Mouse (Mus musculus): Measurements from ENCODE around the gene Faah. TPM values are rescaled to one million over a fixed set of nuclear protein-coding genes. Genes with fewer than 3 reads are reported as not detected.

Gene Faah
- polyA plus RNA-seq, 1 experiment from 2014 or later: 1.2 TPM

DNA sequence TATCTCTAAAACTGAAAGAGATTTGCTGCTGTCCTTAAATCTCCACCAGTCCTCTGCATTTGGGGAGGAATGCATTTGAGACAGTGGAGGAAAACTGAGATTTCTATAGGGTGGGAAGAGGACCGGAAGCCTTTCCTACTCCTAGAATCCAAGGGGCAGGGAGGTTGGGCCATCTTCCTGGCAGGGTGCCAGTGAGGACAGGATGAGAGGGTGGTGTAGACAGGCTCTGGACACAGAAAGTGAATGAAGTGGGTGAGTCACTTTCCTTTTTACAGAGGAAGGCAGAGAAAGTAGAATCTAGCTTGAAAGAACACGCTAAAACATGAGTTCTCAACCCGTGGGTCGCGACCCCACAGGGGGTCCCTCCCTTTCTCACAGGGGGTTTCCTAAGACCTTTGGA, 53.3 kb downstream of the Faah start:
- no peak overlapping the region for H3K4me2 ChIP-seq (ENCODE audit: low read depth, low read length, severe bottlenecking)
- DNase-seq (ENCODE audit: low spot score) (no peak), ATAC-seq (replicated peaks; ENCODE audit: low FRiP score) (no peak)
- 5% methylated on average over 5 of the region's 5 CpGs for WGBS
- peaks cover 12% of the 10 kb centered on the region for H3K4me1 ChIP-seq (replicated peaks; ENCODE audit: control insufficient read depth, insufficient read depth, low read length)
- no peaks in the 10 kb centered on the region for H3K36me3 ChIP-seq (ENCODE audit: control insufficient read depth, insufficient read depth, low read length)
- H3K9ac ChIP-seq (ENCODE audit: low read length): no peak overlapping the region
- H3K4me3 ChIP-seq (ENCODE audit: low read depth, low read length): no peak overlapping the region
- H3K9me3 ChIP-seq (ENCODE audit: control insufficient read depth, low read length): no peaks in the 10 kb centered on the region
- H3K27ac ChIP-seq (ENCODE audit: low read depth, low read length): no peak overlapping the region
- peaks cover 88% of the 10 kb centered on the region for H3K27me3 ChIP-seq (ENCODE audit: control insufficient read depth, insufficient read depth, low read length)

DNA sequence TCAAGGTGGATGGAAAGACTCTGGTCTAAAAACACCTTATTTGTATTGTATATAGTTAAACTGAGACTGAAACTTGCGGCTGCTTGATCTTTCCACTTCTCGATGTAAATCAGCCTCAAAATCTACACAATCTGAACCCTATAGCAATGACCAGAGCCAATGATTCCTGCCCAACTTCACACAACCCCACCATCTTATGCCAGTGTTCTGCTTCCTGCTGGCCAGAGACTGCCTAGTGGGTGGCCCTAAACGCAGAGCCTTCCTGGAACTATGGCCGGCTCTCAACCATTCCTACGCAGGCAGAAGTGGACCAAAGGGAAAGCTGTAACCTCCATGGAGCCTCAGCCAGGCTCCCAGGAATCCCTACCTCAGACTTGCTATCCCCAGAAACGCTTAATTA, 54.0 kb downstream of the Faah start:
- H3K36me3 ChIP-seq (ENCODE audit: control insufficient read depth, insufficient read depth, low read length): no peaks in the 10 kb centered on the region
- H3K27ac ChIP-seq (ENCODE audit: low read depth, low read length): no peak overlapping the region
- H3K4me3 ChIP-seq (ENCODE audit: low read depth, low read length): no peak overlapping the region
- peaks cover 12% of the 10 kb centered on the region for H3K4me1 ChIP-seq (replicated peaks; ENCODE audit: control insufficient read depth, insufficient read depth, low read length)
- WGBS: 3% methylated on average over 6 of the region's 6 CpGs
- no peaks in the 10 kb centered on the region for H3K9me3 ChIP-seq (ENCODE audit: control insufficient read depth, low read length)
- ATAC-seq (replicated peaks; ENCODE audit: low FRiP score) (no peak), DNase-seq (ENCODE audit: low spot score) (no peak)
- H3K27me3 ChIP-seq (ENCODE audit: control insufficient read depth, insufficient read depth, low read length): peaks cover 86% of the 10 kb centered on the region
- H3K9ac ChIP-seq (ENCODE audit: low read length): no peak overlapping the region
- H3K4me2 ChIP-seq (ENCODE audit: low read depth, low read length, severe bottlenecking): no peak overlapping the region

DNA sequence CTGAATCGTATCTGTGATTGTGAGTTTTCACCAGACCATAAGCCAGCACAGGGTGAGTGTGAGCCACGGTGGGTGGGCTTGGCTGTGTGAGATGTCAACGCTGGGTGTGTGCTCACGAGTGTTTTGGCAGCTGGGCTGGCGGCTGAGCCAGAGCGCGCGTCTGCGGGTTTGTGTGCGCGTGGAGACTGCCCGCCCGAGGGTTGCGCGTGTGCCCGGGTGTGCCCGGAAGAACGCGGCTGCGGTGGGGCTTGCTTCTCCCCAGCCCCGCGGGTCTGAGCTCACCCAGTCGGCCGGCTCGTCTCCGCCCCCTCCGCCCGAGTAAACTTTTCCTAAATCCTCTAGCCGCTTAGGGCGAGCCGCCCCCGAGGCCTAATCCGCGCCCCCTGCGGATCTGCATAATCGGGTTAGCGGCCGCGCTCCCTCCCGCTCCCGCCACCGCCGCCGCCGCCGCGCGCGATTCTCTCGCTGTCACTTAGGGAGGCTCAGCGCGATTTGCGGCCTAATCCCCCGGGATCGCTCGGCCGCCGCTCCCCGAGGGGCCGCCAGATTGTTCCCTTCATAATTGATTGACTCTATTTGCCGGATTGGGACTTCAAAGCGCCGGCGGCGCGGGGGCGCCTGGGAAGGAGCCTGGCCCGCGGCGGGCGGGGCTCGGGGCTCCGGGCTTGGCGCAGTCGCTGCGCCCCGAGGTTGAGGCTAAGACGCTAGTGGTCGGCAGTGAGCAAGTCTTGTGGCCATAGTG, 54.9 kb downstream of the Faah start:
- Histone ChIP-seq H3K9me3 (ENCODE audit: control insufficient read depth, low read length) (no peaks in the 10 kb centered on the region), H3K4me2 (ENCODE audit: low read depth, low read length, severe bottlenecking) (peak overlapping the region; percentile 71), H3K36me3 (ENCODE audit: control insufficient read depth, insufficient read depth, low read length) (no peaks in the 10 kb centered on the region), H3K4me1 (replicated peaks; ENCODE audit: control insufficient read depth, insufficient read depth, low read length) (peaks cover 12% of the 10 kb centered on the region), H3K4me3 (ENCODE audit: low read depth, low read length) (peak overlapping the region; percentile 27), H3K9ac (ENCODE audit: low read length) (peak overlapping the region; percentile 35; the same call in 1 of the 2 replicates), H3K27me3 (ENCODE audit: control insufficient read depth, insufficient read depth, low read length) (peaks cover 83% of the 10 kb centered on the region), H3K27ac (ENCODE audit: low read depth, low read length) (no peak overlapping the region)
- ATAC-seq (replicated peaks; ENCODE audit: low FRiP score) (peak; percentile 84), DNase-seq (ENCODE audit: low spot score) (peak; percentile 92)
- under 1% methylated on average over 77 of the region's 79 CpGs for WGBS

DNA sequence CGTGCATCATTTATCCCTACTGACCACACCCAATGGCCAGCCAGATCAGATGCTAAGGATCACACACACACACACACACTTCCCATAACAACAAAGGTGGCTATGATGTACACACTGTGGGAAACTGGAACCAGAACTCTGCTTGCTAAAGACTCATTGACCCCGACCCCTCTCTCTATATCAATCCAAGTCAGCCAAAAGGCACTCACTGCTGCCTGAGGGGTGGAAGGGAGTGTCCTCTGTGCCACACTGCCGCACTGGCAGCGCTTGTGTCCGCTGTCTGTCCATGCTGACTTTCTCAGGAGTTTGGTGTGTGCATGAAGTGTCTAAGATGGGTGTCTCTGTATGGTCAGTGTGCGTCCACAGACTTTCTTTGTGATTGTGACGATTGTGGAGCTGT, 55.7 kb downstream of the Faah start:
- H3K4me1 ChIP-seq (replicated peaks; ENCODE audit: control insufficient read depth, insufficient read depth, low read length): peaks cover 12% of the 10 kb centered on the region
- no peaks in the 10 kb centered on the region for H3K36me3 ChIP-seq (ENCODE audit: control insufficient read depth, insufficient read depth, low read length)
- no peak overlapping the region for H3K9ac ChIP-seq (ENCODE audit: low read length)
- no peak overlapping the region for H3K4me3 ChIP-seq (ENCODE audit: low read depth, low read length)
- H3K27ac ChIP-seq (ENCODE audit: low read depth, low read length): no peak overlapping the region
- peak; percentile 13; the same call in 1 of the 2 replicates for ATAC-seq (replicated peaks; ENCODE audit: low FRiP score)
- no peak for DNase-seq (ENCODE audit: low spot score)
- WGBS: 5% methylated on average over 7 of the region's 7 CpGs
- no peaks in the 10 kb centered on the region for H3K9me3 ChIP-seq (ENCODE audit: control insufficient read depth, low read length)
- no peak overlapping the region; the same call in 1 of the 2 replicates for H3K4me2 ChIP-seq (ENCODE audit: low read depth, low read length, severe bottlenecking)
- peaks cover 83% of the 10 kb centered on the region for H3K27me3 ChIP-seq (ENCODE audit: control insufficient read depth, insufficient read depth, low read length)

DNA sequence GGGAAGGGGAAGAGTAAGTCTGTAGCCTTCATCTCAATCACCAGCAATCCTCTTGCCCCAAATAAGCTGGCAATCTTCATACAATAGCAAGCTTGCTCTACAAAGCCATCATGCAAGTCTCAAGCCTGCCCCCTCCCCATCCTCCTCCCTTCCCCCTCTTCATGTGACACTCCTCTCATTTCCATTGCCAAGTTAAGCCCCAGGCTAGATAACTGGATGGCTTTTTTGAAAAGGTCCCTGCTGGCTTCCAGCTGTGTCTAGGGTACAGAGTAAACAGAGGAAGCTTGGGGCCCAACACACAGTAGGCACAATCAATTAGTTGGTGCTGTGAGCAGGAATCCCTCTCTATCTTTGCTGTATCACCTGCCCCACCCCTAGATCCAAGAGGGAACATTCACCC, 58.2 kb downstream of the Faah start:
- H3K9ac ChIP-seq (ENCODE audit: low read length): no peak overlapping the region
- no peaks in the 10 kb centered on the region for H3K9me3 ChIP-seq (ENCODE audit: control insufficient read depth, low read length)
- no peak overlapping the region for H3K4me2 ChIP-seq (ENCODE audit: low read depth, low read length, severe bottlenecking)
- H3K4me1 ChIP-seq (replicated peaks; ENCODE audit: control insufficient read depth, insufficient read depth, low read length): peaks cover 16% of the 10 kb centered on the region
- no peaks in the 10 kb centered on the region for H3K36me3 ChIP-seq (ENCODE audit: control insufficient read depth, insufficient read depth, low read length)
- H3K27ac ChIP-seq (ENCODE audit: low read depth, low read length): no peak overlapping the region
- H3K4me3 ChIP-seq (ENCODE audit: low read depth, low read length): no peak overlapping the region
- no peak for ATAC-seq (replicated peaks; ENCODE audit: low FRiP score)
- H3K27me3 ChIP-seq (ENCODE audit: control insufficient read depth, insufficient read depth, low read length): peaks cover 82% of the 10 kb centered on the region
- DNase-seq (ENCODE audit: low spot score): no peak

DNA sequence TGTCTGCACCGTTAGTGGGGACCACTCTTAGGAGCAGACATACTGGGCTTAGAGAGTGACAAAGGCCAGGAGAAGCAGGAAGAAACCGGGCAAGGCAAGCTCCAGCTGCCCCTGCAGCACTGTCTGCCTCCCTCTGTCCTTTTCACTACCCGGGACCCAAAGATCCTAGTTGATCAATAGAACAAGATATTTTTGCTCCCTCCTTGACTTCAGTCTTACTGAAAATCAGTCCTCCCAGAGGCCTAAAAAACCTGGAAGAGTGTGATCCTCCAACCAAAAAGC, 62.3 kb downstream of the Faah start:
- 3% methylated on average over 3 of the region's 3 CpGs for WGBS
- Histone ChIP-seq H3K36me3 (ENCODE audit: control insufficient read depth, insufficient read depth, low read length) (no peaks in the 10 kb centered on the region), H3K4me3 (ENCODE audit: low read depth, low read length) (no peak overlapping the region), H3K9ac (ENCODE audit: low read length) (no peak overlapping the region), H3K27ac (ENCODE audit: low read depth, low read length) (no peak overlapping the region), H3K4me2 (ENCODE audit: low read depth, low read length, severe bottlenecking) (peak overlapping the region; percentile 26; the same call in 1 of the 2 replicates), H3K4me1 (replicated peaks; ENCODE audit: control insufficient read depth, insufficient read depth, low read length) (peaks cover 5% of the 10 kb centered on the region; the same call in 1 of the 2 replicates), H3K9me3 (ENCODE audit: control insufficient read depth, low read length) (no peaks in the 10 kb centered on the region), H3K27me3 (ENCODE audit: control insufficient read depth, insufficient read depth, low read length) (peaks cover 88% of the 10 kb centered on the region)
- DNase-seq (ENCODE audit: low spot score) (no peak), ATAC-seq (replicated peaks; ENCODE audit: low FRiP score) (no peak)

DNA sequence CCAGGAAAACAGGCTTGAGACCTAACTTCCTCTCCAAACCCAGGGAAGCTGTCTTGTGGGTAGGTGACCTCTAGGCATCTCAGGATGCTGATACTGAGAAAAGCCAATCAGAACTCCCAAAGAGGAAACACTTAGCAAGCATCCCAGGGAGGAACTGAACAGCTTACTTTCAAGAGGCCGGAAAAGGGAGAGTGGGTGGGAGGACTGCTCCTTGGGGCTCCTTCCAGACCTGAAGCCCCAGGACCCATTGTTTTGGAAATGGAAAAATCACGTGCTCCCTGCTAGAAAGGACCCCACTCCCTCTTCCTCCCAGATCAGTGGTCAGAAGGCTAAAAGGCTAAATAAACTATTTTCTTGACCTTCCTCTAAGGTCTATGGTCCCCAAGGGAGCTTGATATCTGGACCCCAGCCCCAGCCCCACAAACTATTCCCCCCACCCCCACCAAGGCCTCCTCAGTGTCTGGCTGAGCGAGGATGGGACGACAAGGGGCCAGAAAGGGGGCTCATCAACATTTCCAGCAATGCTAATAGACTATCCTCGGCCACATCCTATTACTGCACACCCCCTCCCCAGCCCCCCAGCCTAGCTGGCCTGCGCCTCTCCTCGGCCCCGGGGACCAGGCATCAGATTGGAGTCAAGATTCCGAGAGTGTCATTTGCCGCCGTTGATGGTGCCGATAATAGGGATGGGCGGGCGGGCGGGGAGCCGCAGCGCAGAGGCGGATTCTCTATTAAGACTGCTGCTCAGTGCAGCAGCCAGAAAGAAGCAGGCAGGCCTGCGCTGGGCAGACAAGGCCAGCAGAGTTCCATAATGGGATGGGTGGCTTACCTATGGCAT, 62.9 kb downstream of the Faah start:
- DNase-seq (ENCODE audit: low spot score): no peak
- peak; percentile 31; the same call in 1 of the 2 replicates for ATAC-seq (replicated peaks; ENCODE audit: low FRiP score)
- Histone ChIP-seq H3K27ac (ENCODE audit: low read depth, low read length) (no peak overlapping the region), H3K27me3 (ENCODE audit: control insufficient read depth, insufficient read depth, low read length) (peaks cover 88% of the 10 kb centered on the region), H3K9me3 (ENCODE audit: control insufficient read depth, low read length) (no peaks in the 10 kb centered on the region), H3K4me1 (replicated peaks; ENCODE audit: control insufficient read depth, insufficient read depth, low read length) (peaks cover 5% of the 10 kb centered on the region; the same call in 1 of the 2 replicates), H3K9ac (ENCODE audit: low read length) (no peak overlapping the region), H3K36me3 (ENCODE audit: control insufficient read depth, insufficient read depth, low read length) (no peaks in the 10 kb centered on the region), H3K4me2 (ENCODE audit: low read depth, low read length, severe bottlenecking) (peak overlapping the region; percentile 26), H3K4me3 (ENCODE audit: low read depth, low read length) (no peak overlapping the region)
- WGBS: 2% methylated on average over 19 of the region's 19 CpGs

DNA sequence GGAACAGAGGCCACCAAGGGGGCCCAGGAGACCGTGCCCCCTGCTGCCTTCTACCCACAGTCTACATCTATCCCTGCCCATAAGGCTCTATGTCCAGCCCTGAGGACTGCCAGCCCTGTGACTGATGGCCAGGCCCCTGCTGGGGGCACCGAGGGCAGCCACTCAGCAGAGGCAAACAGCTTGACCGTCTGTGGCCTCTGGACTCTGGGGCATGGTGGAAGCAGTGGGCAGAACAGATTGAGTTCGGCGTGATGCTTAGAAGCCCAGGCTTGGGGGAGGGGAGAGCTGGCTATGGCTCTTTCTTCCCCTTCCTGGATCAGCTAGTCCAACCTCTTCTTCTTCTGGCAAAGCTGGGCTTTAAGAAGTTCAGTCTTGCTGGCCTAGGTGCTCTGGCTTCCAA, 64.2 kb downstream of the Faah start:
- WGBS: 38% methylated on average over 5 of the region's 5 CpGs
- H3K36me3 ChIP-seq (ENCODE audit: control insufficient read depth, insufficient read depth, low read length): no peaks in the 10 kb centered on the region
- no peak overlapping the region for H3K27ac ChIP-seq (ENCODE audit: low read depth, low read length)
- DNase-seq (ENCODE audit: low spot score) (no peak), ATAC-seq (replicated peaks; ENCODE audit: low FRiP score) (no peak)
- no peak overlapping the region for H3K4me3 ChIP-seq (ENCODE audit: low read depth, low read length)
- H3K4me1 ChIP-seq (replicated peaks; ENCODE audit: control insufficient read depth, insufficient read depth, low read length): peaks cover 5% of the 10 kb centered on the region; the same call in 1 of the 2 replicates
- H3K9ac ChIP-seq (ENCODE audit: low read length): no peak overlapping the region
- H3K9me3 ChIP-seq (ENCODE audit: control insufficient read depth, low read length): no peaks in the 10 kb centered on the region
- peaks cover 93% of the 10 kb centered on the region for H3K27me3 ChIP-seq (ENCODE audit: control insufficient read depth, insufficient read depth, low read length)
- no peak overlapping the region for H3K4me2 ChIP-seq (ENCODE audit: low read depth, low read length, severe bottlenecking)

Data from forebrain, embryonic 11.5 days (tissue).